Mouse (Mus musculus): ENCODE results near the gene Pik3r2.

- TF ChIP-seq CTCF (IDR thresholded peaks at IDR 0.05; ENCODE audit: low read depth, low read length) = no peak
- no peak for TF ChIP-seq POLR2A (IDR thresholded peaks at IDR 0.05; ENCODE audit: insufficient read depth, low read length)
- TF ChIP-seq EP300 (IDR thresholded peaks at IDR 0.05; ENCODE audit: insufficient read depth, low read depth, low read length) = no peak
Measured at GRCm38 (mm10) chr8:70764026-70764425, 12.5 kb downstream of the Pik3r2 start.

All from ES-Bruce4 (cell line).